Mouse (Mus musculus) lung, postnatal 0 days (tissue): Measurements from ENCODE around the gene Exoc3l.

ENCODE experiments used
- CTCF ChIP-seq: IDR thresholded peaks from 2 replicates; pipeline ENCODE4 v1.5.1; 2016; ENCODE audit warnings: antibody characterized with exemption, mild to moderate bottlenecking
- EP300 ChIP-seq: IDR thresholded peaks from 2 replicates; pipeline ENCODE4 v1.6.1; 2016; ENCODE audit warnings: antibody characterized with exemption, mild to moderate bottlenecking, control low read depth

DNA sequence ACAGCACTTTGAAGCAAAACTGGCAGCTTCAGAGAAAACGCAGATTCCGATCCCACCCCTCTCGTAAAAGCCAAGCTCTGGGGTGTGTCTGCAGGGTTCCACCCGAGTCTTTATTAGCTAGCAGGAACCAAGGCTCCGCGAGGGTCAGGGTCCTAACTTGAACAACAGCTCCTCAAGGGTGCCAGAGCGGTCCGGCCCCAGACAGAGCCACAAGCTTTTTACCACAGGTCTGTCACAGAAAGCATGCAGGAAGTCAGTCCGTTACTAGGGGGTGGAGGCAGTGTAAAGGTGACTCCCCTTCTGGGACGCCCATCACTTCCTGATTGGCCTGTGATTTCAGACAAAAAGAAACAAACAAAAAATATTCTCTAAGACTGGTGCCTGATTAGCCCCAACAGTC, 30.8 kb downstream of the Exoc3l start:
- no peak for TF ChIP-seq CTCF
- no peak for TF ChIP-seq EP300
